ENCODE assay signal across 16 mouse cellular contexts in genomic region chr11:86412772-86413390, GRCm38 (mm10). TPM values are rescaled to one million over a fixed set of nuclear protein-coding genes. Genes with fewer than 3 reads are reported as not detected.
DNase-seq lines count a peak whose midpoint lies in the region; ATAC-seq and TF ChIP-seq lines count a peak whose summit lies in the region.
"Had no signal": no experiment of that assay in that cellular context is flagged by ENCODE, and none has a peak within 500 bp of the region (broad histone marks: within the 10 kb centered on the region; RNA-seq: fewer than 3 reads in every experiment).

No protein-coding gene starts in this region.

- TF ChIP-seq CTCF in stomach, postnatal 0 days (IDR thresholded peaks at IDR 0.05; ENCODE audit: low read depth), result no peak
- TF ChIP-seq CTCF in kidney, adult 2 months (conservative IDR thresholded peaks at IDR 0.05; ENCODE audit: insufficient read depth, insufficient read length, low read depth, low read length), result no peak

- WGBS in forebrain, embryonic 13.5 days, result 24% methylated on average over 13 of the region's 13 CpGs
- 53% methylated on average over 13 of the region's 13 CpGs for WGBS in forebrain, embryonic 11.5 days
- 37% methylated on average over 13 of the region's 13 CpGs for WGBS in stomach, embryonic 14.5 days
- WGBS in stomach, postnatal 0 days, result 37% methylated on average over 13 of the region's 13 CpGs
- 17% methylated on average over 13 of the region's 13 CpGs for WGBS in forebrain, embryonic 15.5 days
- 39% methylated on average over 13 of the region's 13 CpGs for WGBS in stomach, embryonic 15.5 days
- 68% methylated on average over 13 of the region's 13 CpGs for WGBS in kidney, adult 2 months

- H3K36me3 ChIP-seq in forebrain, embryonic 13.5 days (ENCODE audit: poor library complexity, severe bottlenecking), result no peaks in the 10 kb centered on the region
- H3K36me3 ChIP-seq in forebrain, embryonic 11.5 days (ENCODE audit: control insufficient read depth, insufficient read depth, low read length), result no peaks in the 10 kb centered on the region
- H3K36me3 ChIP-seq in stomach, embryonic 14.5 days (ENCODE audit: control insufficient read depth, insufficient read depth, low read length), result no peaks in the 10 kb centered on the region
- H3K36me3 ChIP-seq in stomach, postnatal 0 days (ENCODE audit: control insufficient read depth, insufficient read depth, low read length), result no peaks in the 10 kb centered on the region
- no peaks in the 10 kb centered on the region for H3K36me3 ChIP-seq in forebrain, embryonic 15.5 days
- no peaks in the 10 kb centered on the region for H3K36me3 ChIP-seq in stomach, embryonic 15.5 days
- H3K36me3 ChIP-seq in kidney, adult 2 months (ENCODE audit: control insufficient read depth, insufficient read depth, low read length), result no peaks in the 10 kb centered on the region
- H3K36me3 ChIP-seq: heart, embryonic 13.5 days; hindbrain, embryonic 13.5 days had no signal

- H3K9ac ChIP-seq in forebrain, embryonic 13.5 days, result no peak overlapping the region
- no peak overlapping the region for H3K9ac ChIP-seq in forebrain, embryonic 11.5 days (ENCODE audit: low read length)
- no peak overlapping the region for H3K9ac ChIP-seq in stomach, embryonic 14.5 days (replicated peaks; ENCODE audit: low read depth, low read length)
- H3K9ac ChIP-seq in stomach, postnatal 0 days (ENCODE audit: low read length), result no peak overlapping the region
- no peak overlapping the region for H3K9ac ChIP-seq in forebrain, embryonic 15.5 days (replicated peaks)
- H3K9ac ChIP-seq in stomach, embryonic 15.5 days, result no peak overlapping the region
- H3K9ac ChIP-seq: heart, embryonic 13.5 days; hindbrain, embryonic 13.5 days; liver, embryonic 14.5 days had no signal

- peak overlapping the region; percentile 20 for H3K27ac ChIP-seq in forebrain, embryonic 13.5 days
- H3K27ac ChIP-seq in forebrain, embryonic 11.5 days (ENCODE audit: low read depth, low read length), result no peak overlapping the region
- H3K27ac ChIP-seq in stomach, embryonic 14.5 days (ENCODE audit: low read length), result peak overlapping the region; percentile 33; the same call in 1 of the 2 replicates
- H3K27ac ChIP-seq in stomach, postnatal 0 days (replicated peaks), result no peak overlapping the region
- H3K27ac ChIP-seq in forebrain, embryonic 15.5 days (replicated peaks), result peak overlapping the region; percentile 44
- H3K27ac ChIP-seq in stomach, embryonic 15.5 days, result no peak overlapping the region
- H3K27ac ChIP-seq in kidney, adult 2 months (ENCODE audit: insufficient read depth, low read depth, low read length), result no peak overlapping the region
- H3K27ac ChIP-seq: heart, embryonic 13.5 days; hindbrain, embryonic 13.5 days; layer of hippocampus, adult 2 months; liver, embryonic 14.5 days had no signal

- peak; percentile 73 for ATAC-seq in forebrain, embryonic 13.5 days
- ATAC-seq in forebrain, embryonic 11.5 days (replicated peaks; ENCODE audit: low FRiP score), result no peak
- no peak for ATAC-seq in stomach, embryonic 14.5 days (ENCODE audit: insufficient number of reproducible peaks, insufficient read depth, low FRiP score, low read depth)
- no peak for ATAC-seq in stomach, postnatal 0 days (ENCODE audit: low FRiP score, low TSS enrichment)
- ATAC-seq in forebrain, embryonic 15.5 days (replicated peaks), result peak; percentile 67
- ATAC-seq in stomach, embryonic 15.5 days (ENCODE audit: insufficient read depth, low FRiP score, low read depth), result no peak

- H3K4me3 ChIP-seq in forebrain, embryonic 13.5 days, result no peak overlapping the region
- H3K4me3 ChIP-seq in forebrain, embryonic 11.5 days (ENCODE audit: low read depth, low read length), result no peak overlapping the region
- no peak overlapping the region for H3K4me3 ChIP-seq in stomach, embryonic 14.5 days (ENCODE audit: low read depth, low read length)
- H3K4me3 ChIP-seq in stomach, postnatal 0 days (ENCODE audit: low read depth, low read length), result no peak overlapping the region
- H3K4me3 ChIP-seq in forebrain, embryonic 15.5 days, result no peak overlapping the region
- H3K4me3 ChIP-seq in stomach, embryonic 15.5 days (replicated peaks), result no peak overlapping the region
- H3K4me3 ChIP-seq in kidney, adult 2 months (ENCODE audit: insufficient read depth, low read depth, low read length), result no peak overlapping the region
- H3K4me3 ChIP-seq: heart, embryonic 13.5 days; hindbrain, embryonic 13.5 days; layer of hippocampus, adult 2 months had no signal

- H3K4me1 ChIP-seq in forebrain, embryonic 13.5 days, result peaks cover 40% of the 10 kb centered on the region
- no peaks in the 10 kb centered on the region for H3K4me1 ChIP-seq in forebrain, embryonic 11.5 days (replicated peaks; ENCODE audit: control insufficient read depth, insufficient read depth, low read length)
- H3K4me1 ChIP-seq in stomach, embryonic 14.5 days (ENCODE audit: control insufficient read depth, insufficient read depth, low read length), result peaks cover 5% of the 10 kb centered on the region; the same call in 1 of the 2 replicates
- 0 out of 2 replicates have a peak, but pooled peaks cover 2% of the 10 kb centered on the region for H3K4me1 ChIP-seq in stomach, postnatal 0 days (replicated peaks; ENCODE audit: control insufficient read depth, insufficient read depth)
- peaks cover 27% of the 10 kb centered on the region for H3K4me1 ChIP-seq in forebrain, embryonic 15.5 days
- peaks cover 5% of the 10 kb centered on the region; the same call in 1 of the 2 replicates for H3K4me1 ChIP-seq in stomach, embryonic 15.5 days
- H3K4me1 ChIP-seq in kidney, adult 2 months (ENCODE audit: control insufficient read depth, insufficient read depth, low read length), result no peaks in the 10 kb centered on the region
- H3K4me1 ChIP-seq: heart, embryonic 13.5 days had no signal

- intact Hi-C loops in heart, postnatal 10 days (cut with DNase I), result no loop called here

- TF ChIP-seq POLR2A in kidney, adult 2 months (IDR thresholded peaks at IDR 0.05; ENCODE audit: low read depth, low read length), result no peak

- peak overlapping the region; percentile 10; the same call in 1 of the 2 replicates for H3K4me2 ChIP-seq in forebrain, embryonic 13.5 days
- H3K4me2 ChIP-seq in forebrain, embryonic 11.5 days (ENCODE audit: low read depth, low read length, severe bottlenecking), result no peak overlapping the region
- H3K4me2 ChIP-seq in stomach, embryonic 14.5 days (replicated peaks; ENCODE audit: low read depth, low read length), result no peak overlapping the region
- H3K4me2 ChIP-seq in stomach, postnatal 0 days (replicated peaks; ENCODE audit: low read depth), result no peak overlapping the region
- H3K4me2 ChIP-seq in forebrain, embryonic 15.5 days (replicated peaks), result 0 out of 2 replicates have a peak overlapping the region, but pooled peaks have one; percentile 1
- 0 out of 2 replicates have a peak overlapping the region, but pooled peaks have one; percentile 17 for H3K4me2 ChIP-seq in stomach, embryonic 15.5 days
- H3K4me2 ChIP-seq: heart, embryonic 13.5 days; hindbrain, embryonic 13.5 days had no signal

- DNase-seq in forebrain, embryonic 11.5 days (ENCODE audit: low spot score), result no peak
- DNase-seq in stomach, postnatal 0 days (ENCODE audit: low spot score), result no peak
- DNase-seq in heart, postnatal 10 days, result no peak
- DNase-seq in kidney, adult 2 months, result no peak
- DNase-seq: adrenal gland, postnatal 36 days; gastrocnemius, postnatal 10 days; kidney, adult 9 months; lung, postnatal 10 days had no signal

- H3K9me3 ChIP-seq in forebrain, embryonic 13.5 days (replicated peaks), result no peaks in the 10 kb centered on the region
- no peaks in the 10 kb centered on the region for H3K9me3 ChIP-seq in forebrain, embryonic 11.5 days (ENCODE audit: control insufficient read depth, low read length)
- H3K9me3 ChIP-seq in stomach, embryonic 14.5 days (ENCODE audit: control insufficient read depth, low read depth, low read length), result no peaks in the 10 kb centered on the region
- no peaks in the 10 kb centered on the region for H3K9me3 ChIP-seq in stomach, postnatal 0 days (ENCODE audit: control insufficient read depth, low read length)
- H3K9me3 ChIP-seq in forebrain, embryonic 15.5 days, result no peaks in the 10 kb centered on the region
- H3K9me3 ChIP-seq in stomach, embryonic 15.5 days, result no peaks in the 10 kb centered on the region
- H3K9me3 ChIP-seq: heart, embryonic 13.5 days; hindbrain, embryonic 13.5 days had no signal

- peaks cover 4% of the 10 kb centered on the region; the same call in 1 of the 2 replicates for H3K27me3 ChIP-seq in forebrain, embryonic 13.5 days
- no peaks in the 10 kb centered on the region; the same call in none of the 2 replicates for H3K27me3 ChIP-seq in forebrain, embryonic 11.5 days (ENCODE audit: control insufficient read depth, insufficient read depth, low read length)
- no peaks in the 10 kb centered on the region for H3K27me3 ChIP-seq in stomach, embryonic 14.5 days (ENCODE audit: control insufficient read depth, insufficient read depth, low read length)
- H3K27me3 ChIP-seq in stomach, postnatal 0 days (ENCODE audit: control insufficient read depth, insufficient read depth, low read length), result no peaks in the 10 kb centered on the region
- no peaks in the 10 kb centered on the region for H3K27me3 ChIP-seq in forebrain, embryonic 15.5 days
- H3K27me3 ChIP-seq in stomach, embryonic 15.5 days (replicated peaks), result no peaks in the 10 kb centered on the region
- H3K27me3 ChIP-seq in kidney, adult 2 months (replicated peaks; ENCODE audit: control insufficient read depth, insufficient read depth, low read length), result no peaks in the 10 kb centered on the region
- H3K27me3 ChIP-seq: heart, embryonic 13.5 days had no signal

- no peak for TF ChIP-seq EP300 in stomach, postnatal 0 days (optimal IDR thresholded peaks at IDR 0.05)

RNA-seq across cellular contexts. Expression of gene Med13, which starts 55.5 kb away (rescaled TPM):
- polyA plus RNA-seq in forebrain, embryonic 13.5 days (2015; fragmentation: Nextera tagmentation; extraction: Ambion mirVana), result 12.4 and 13.4 TPM in 2 replicates
- 15.5 and 16.4 TPM in 2 replicates for polyA plus RNA-seq in forebrain, embryonic 11.5 days (2014; fragmentation: Nextera tagmentation; extraction: Ambion mirVana)
- polyA plus RNA-seq in stomach, embryonic 14.5 days (2014; fragmentation: Nextera tagmentation; extraction: Ambion mirVana), result 15.3 and 16.6 TPM in 2 replicates
- polyA plus RNA-seq in stomach, postnatal 0 days (2015; fragmentation: Nextera tagmentation; extraction: Ambion mirVana), result 4.4 TPM in 2 replicates
- polyA plus RNA-seq in forebrain, embryonic 15.5 days (2015; fragmentation: Nextera tagmentation; extraction: Ambion mirVana), result 12.2 and 12.8 TPM in 2 replicates
- 8.6 and 9.2 TPM in 2 replicates for polyA plus RNA-seq in stomach, embryonic 15.5 days (2015; fragmentation: Nextera tagmentation; extraction: Ambion mirVana)
- 10 to 100 TPM; 46.0 to 52.9 TPM for total RNA-seq in heart, postnatal 10 days (2021)
- 19.1 and 19.4 TPM in 2 replicates for polyA plus RNA-seq in kidney, adult 2 months (2012; rRNA removed)

Comparison
In these comparisons a context has a peak if more than half of its experiments do, and no peak if none do; other contexts are left out.
1. ATAC-seq: peak in forebrain, embryonic 13.5 days (single experiment) and forebrain, embryonic 15.5 days (single experiment); none in forebrain, embryonic 11.5 days (single experiment), stomach, embryonic 14.5 days (single experiment), stomach, postnatal 0 days (single experiment) and stomach, embryonic 15.5 days (single experiment).
2. H3K27ac ChIP-seq: peak in forebrain, embryonic 13.5 days (single experiment), stomach, embryonic 14.5 days (single experiment) and forebrain, embryonic 15.5 days (single experiment); none in forebrain, embryonic 11.5 days (single experiment), stomach, postnatal 0 days (single experiment), stomach, embryonic 15.5 days (single experiment) and kidney, adult 2 months (single experiment).
3. H3K4me2 ChIP-seq: peak in forebrain, embryonic 13.5 days (single experiment), forebrain, embryonic 15.5 days (single experiment) and stomach, embryonic 15.5 days (single experiment); none in forebrain, embryonic 11.5 days (single experiment), stomach, embryonic 14.5 days (single experiment) and stomach, postnatal 0 days (single experiment).